Mouse (Mus musculus) MEL (cell line): ENCODE measurements around the gene Arntl. TPM values are rescaled to one million over a fixed set of nuclear protein-coding genes. Genes with fewer than 3 reads are reported as not detected.

ENCODE experiments used
- DNase-seq: peaks from one replicate; pipeline ENCODE4 v3.0.0; 2011; ENCODE audit warnings: low read depth, low spot score
- H3K27ac ChIP-seq: 2 replicates; pipeline ENCODE4 v1.5.1; 2012; ENCODE audit warnings: low read depth, mild to moderate bottlenecking, control low read depth, low read length, moderate library complexity; ENCODE audit not compliant: control insufficient read depth
- H3K27me3 ChIP-seq, 2 experiments: fragments of 150-350 bp in 1 of 2; sonication (generic) in 1 of 2; 2 replicates each; pipeline ENCODE4 v1.6.1; 2012; ENCODE audit warnings: low read length in 2 of 2, mild to moderate bottlenecking in 2 of 2, improper control_type of control experiment in 1 of 2, moderate library complexity in 1 of 2; ENCODE audit not compliant: insufficient read depth in 2 of 2, control insufficient read depth in 1 of 2
- H3K36me3 ChIP-seq, 2 experiments: 2 replicates each; pipeline ENCODE4 v1.6.1; 2012 to 2014; ENCODE audit warnings: low read length in 2 of 2, improper control_type of control experiment in 1 of 2, inconsistent platforms in 1 of 2, mild to moderate bottlenecking in 1 of 2; ENCODE audit not compliant: insufficient read depth in 2 of 2, control insufficient read depth in 1 of 2
- H3K4me1 ChIP-seq, 2 experiments: fragments of 150-350 bp in 1 of 2; sonication (generic) in 1 of 2; 2 replicates each; pipeline ENCODE4 v1.6.1; 2012; ENCODE audit warnings: low read length in 2 of 2, improper control_type of control experiment in 1 of 2, mild to moderate bottlenecking in 1 of 2; ENCODE audit not compliant: insufficient read depth in 2 of 2, control insufficient read depth in 1 of 2
- H3K4me3 ChIP-seq, 2 experiments: fragments of 150-350 bp in 1 of 2; sonication (generic) in 1 of 2; 2 replicates each; pipeline ENCODE4 v1.5.1; 2012; ENCODE audit warnings: low read depth in 2 of 2, low read length in 2 of 2, mild to moderate bottlenecking in 2 of 2, moderate library complexity in 2 of 2, control low read depth in 1 of 2, improper control_type of control experiment in 1 of 2; ENCODE audit not compliant: control insufficient read depth in 1 of 2, insufficient read depth in 1 of 2
- H3K79me2 ChIP-seq: 2 replicates; pipeline ENCODE4 v1.6.1; 2012; ENCODE audit warnings: mild to moderate bottlenecking, low read length, moderate library complexity; ENCODE audit not compliant: control insufficient read depth, poor library complexity, insufficient read depth
- H3K9ac ChIP-seq: 2 replicates; pipeline ENCODE4 v1.6.1; 2012; ENCODE audit warnings: low read depth, mild to moderate bottlenecking, control low read depth, low read length, moderate library complexity; ENCODE audit not compliant: control insufficient read depth, poor library complexity, severe bottlenecking
- H3K9me3 ChIP-seq: fragments of 150-350 bp; sonication (generic); replicated peaks from 2 replicates; pipeline ENCODE4 v1.6.1; 2012; ENCODE audit warnings: mild to moderate bottlenecking, low read length, improper control_type of control experiment, moderate library complexity; ENCODE audit not compliant: insufficient read depth
- BHLHE40 ChIP-seq: IDR thresholded peaks from 2 replicates; pipeline ENCODE4 v1.6.1; 2012; ENCODE audit warnings: low read depth, mild to moderate bottlenecking, inconsistent platforms, low read length, improper control_type of control experiment, borderline replicate concordance
- CHD1 ChIP-seq: IDR thresholded peaks from 2 replicates; pipeline ENCODE4 v1.6.1; 2012; ENCODE audit warnings: low read depth, mild to moderate bottlenecking, inconsistent platforms, low read length, improper control_type of control experiment
- E2F4 ChIP-seq: IDR thresholded peaks from 2 replicates; pipeline ENCODE4 v1.6.1; 2011; ENCODE audit warnings: low read depth, low read length, improper control_type of control experiment, borderline replicate concordance
- EP300 ChIP-seq, 2 experiments: IDR thresholded peaks; 2 replicates each; pipeline ENCODE4 v1.6.1; 2011; ENCODE audit warnings: improper control_type of control experiment in 2 of 2, low read length in 2 of 2, low read depth in 1 of 2, mild to moderate bottlenecking in 1 of 2
- ETS1 ChIP-seq: IDR thresholded peaks from 2 replicates; pipeline ENCODE4 v1.6.1; 2012; ENCODE audit warnings: low read depth, mild to moderate bottlenecking, inconsistent platforms, low read length, improper control_type of control experiment, moderate library complexity
- GABPA ChIP-seq: IDR thresholded peaks from 2 replicates; pipeline ENCODE4 v1.6.1; 2012; ENCODE audit warnings: low read depth, mild to moderate bottlenecking, inconsistent platforms, low read length, improper control_type of control experiment, moderate library complexity
- JUND ChIP-seq: IDR thresholded peaks from 2 replicates; pipeline ENCODE4 v1.6.1; 2011; ENCODE audit warnings: low read depth, mild to moderate bottlenecking, improper control_type of control experiment, low read length
- KAT2A ChIP-seq: conservative IDR thresholded peaks from 2 replicates; pipeline ENCODE4 v1.6.1; 2012; ENCODE audit warnings: low read depth, low read length, improper control_type of control experiment, inconsistent platforms
- MAFK ChIP-seq: IDR thresholded peaks from 2 replicates; pipeline ENCODE4 v1.6.1; 2011; ENCODE audit warnings: low read depth, mild to moderate bottlenecking, low read length, improper control_type of control experiment, borderline replicate concordance
- MAX ChIP-seq: IDR thresholded peaks from 2 replicates; pipeline ENCODE4 v1.6.1; 2011; ENCODE audit warnings: low read length, improper control_type of control experiment
- MAZ ChIP-seq: IDR thresholded peaks from 2 replicates; pipeline ENCODE4 v1.6.1; 2012; ENCODE audit warnings: low read depth, mild to moderate bottlenecking, inconsistent platforms, low read length, improper control_type of control experiment
- NELFE ChIP-seq: IDR thresholded peaks from 2 replicates; pipeline ENCODE4 v1.6.1; 2011; ENCODE audit warnings: low read depth, low read length, improper control_type of control experiment
- NRF1 ChIP-seq: IDR thresholded peaks from 2 replicates; pipeline ENCODE4 v1.6.1; 2014; ENCODE audit warnings: low read depth, mild to moderate bottlenecking, inconsistent platforms, low read length, improper control_type of control experiment, moderate library complexity; ENCODE audit not compliant: poor library complexity, insufficient read depth, severe bottlenecking
- POLR2AphosphoS5 ChIP-seq: IDR thresholded peaks from 2 replicates; pipeline ENCODE4 v1.6.1; 2012; ENCODE audit warnings: low read depth, borderline replicate concordance, mild to moderate bottlenecking, inconsistent platforms, low read length, moderate library complexity, mixed read lengths
- RAD21 ChIP-seq: IDR thresholded peaks from 2 replicates; pipeline ENCODE4 v1.6.1; 2011; ENCODE audit warnings: mild to moderate bottlenecking, low read depth, low read length, improper control_type of control experiment
- UBTF ChIP-seq: IDR thresholded peaks from 2 replicates; pipeline ENCODE4 v1.6.1; 2012; ENCODE audit warnings: low read depth, mild to moderate bottlenecking, inconsistent platforms, low read length, improper control_type of control experiment, moderate library complexity, borderline replicate concordance; ENCODE audit not compliant: insufficient read depth
- USF1 ChIP-seq: IDR thresholded peaks from 2 replicates; pipeline ENCODE4 v1.6.1; 2014; ENCODE audit warnings: low read depth, mild to moderate bottlenecking, inconsistent platforms, low read length, improper control_type of control experiment, moderate library complexity
- ZKSCAN1 ChIP-seq: IDR thresholded peaks from 2 replicates; pipeline ENCODE4 v1.6.1; 2012; ENCODE audit warnings: low read depth, mild to moderate bottlenecking, inconsistent platforms, low read length, improper control_type of control experiment, moderate library complexity
- ZMIZ1 ChIP-seq: IDR thresholded peaks from 2 replicates; pipeline ENCODE4 v1.6.1; 2012; ENCODE audit warnings: low read depth, mild to moderate bottlenecking, inconsistent platforms, low read length, improper control_type of control experiment, moderate library complexity
- polyA plus RNA-seq, 2 experiments: library from polyadenylated mRNA; stranded (reverse) in 1 of 2; unstranded in 1 of 2; fragments of >175 nt in 1 of 2; fragments of >200 nt in 1 of 2; gene quantifications; 2 replicates each; pipeline versions ENCODE4 v1.2.1 to v1.2.4; 2012; ENCODE audit warnings: low replicate concordance in 2 of 2, low read depth in 1 of 2; ENCODE audit not compliant: insufficient read length in 2 of 2, insufficient read depth in 1 of 2, missing spikeins in 1 of 2
- total RNA-seq: library from RNA; depleted of rRNA; stranded (reverse); fragments of 300-350 nt; gene quantifications from 2 replicates; pipeline ENCODE4 v1.2.3, GENCODE M21; 2012

The Arntl gene
- total and polyA plus RNA-seq, 3 experiments, result 2.0 to 4.5 TPM; not detected in 1

- TF ChIP-seq E2F4 (no peak), POLR2AphosphoS5 (no peak)
These were observed 11.1 kb upstream of the Arntl start (continued) for GRCm38 (mm10) chr7:113196171-113196570.

DNA sequence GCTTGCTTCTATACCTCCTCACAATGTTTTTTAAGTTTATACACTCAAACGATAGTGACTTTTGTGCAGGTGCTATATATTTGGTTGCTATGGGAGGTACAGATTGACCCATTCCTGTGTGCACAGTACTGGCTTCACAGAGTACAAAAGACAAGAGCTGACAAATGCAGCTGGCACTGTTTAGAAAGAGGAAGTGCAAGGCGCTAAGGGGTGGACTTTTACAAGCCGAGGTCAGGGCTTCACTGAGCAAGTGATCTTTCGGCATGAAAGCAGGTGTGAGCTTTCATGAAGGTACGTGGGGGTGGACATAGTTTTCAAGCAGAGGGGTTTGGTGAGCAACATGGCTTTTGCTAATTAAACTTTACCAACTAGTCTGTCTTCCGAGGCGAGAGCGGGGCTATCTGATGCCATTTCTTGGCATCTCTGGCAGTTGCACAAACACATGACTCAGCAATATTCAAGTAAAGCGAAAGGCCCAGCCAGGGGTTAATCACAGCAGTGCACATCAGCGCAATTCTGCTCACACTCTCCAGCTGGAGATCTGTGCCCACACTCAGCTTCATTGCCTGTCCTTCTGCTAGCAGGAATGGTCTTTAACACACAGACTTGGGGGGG, 10.0 kb upstream of the Arntl start:
- DNase-seq, result peak; percentile 69
- no peak overlapping the region for H3K27ac ChIP-seq
- H3K4me3 ChIP-seq, result peak overlapping the region; percentile 25 to 58
- no peaks in the 10 kb centered on the region for H3K36me3 ChIP-seq
- peaks cover 0 to 9% of the 10 kb centered on the region in 2 experiments; a peak in 1 of 4 replicates for H3K4me1 ChIP-seq
- H3K79me2 ChIP-seq, result no peaks in the 10 kb centered on the region
- H3K9me3 ChIP-seq, result no peaks in the 10 kb centered on the region
- TF ChIP-seq JUND, result no peak
- 0 out of 2 replicates have a peak, but pooled peaks have one; percentile 35 for TF ChIP-seq ETS1
- peak in 1 of 2 experiments; percentile 14; a peak in 2 of 4 replicates for TF ChIP-seq EP300 (IDR thresholded peaks at IDR 0.05; ENCODE audit: low read depth in 1 of 2, low read length in 2 of 2)
- no peak for TF ChIP-seq ZKSCAN1
- TF ChIP-seq GABPA, result peak; percentile 57; the same call in 1 of the 2 replicates
- peak; percentile 93 for TF ChIP-seq MAFK
- H3K9ac ChIP-seq, result no peak overlapping the region
- peaks cover 0 to 2% of the 10 kb centered on the region in 2 experiments; a peak in 1 of 4 replicates for H3K27me3 ChIP-seq

DNA sequence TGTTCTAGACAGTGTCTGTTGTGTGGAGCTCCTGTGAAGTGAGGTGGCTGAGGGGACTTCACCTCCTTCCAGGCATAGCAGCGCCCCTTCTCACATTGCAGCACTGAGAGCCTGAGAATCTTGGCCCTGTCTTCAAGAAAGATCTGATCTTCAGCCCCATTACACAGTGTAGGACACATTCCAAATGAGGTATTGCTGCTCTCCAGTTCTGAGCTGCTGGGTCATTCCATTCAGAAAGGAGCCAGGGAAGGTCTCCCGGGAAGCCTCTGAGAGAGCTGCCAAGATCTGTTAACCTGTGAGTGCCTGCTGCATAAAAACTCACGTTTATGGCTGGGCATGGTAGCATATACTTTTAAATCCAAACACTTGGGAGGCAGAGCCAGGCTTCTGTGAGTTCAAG, 5.7 kb upstream of the Arntl start:
- H3K79me2 ChIP-seq, result no peaks in the 10 kb centered on the region
- H3K27ac ChIP-seq, result no peak overlapping the region
- DNase-seq, result no peak
- H3K36me3 ChIP-seq, result no peaks in the 10 kb centered on the region
- no peak overlapping the region for H3K4me3 ChIP-seq
- no peak for TF ChIP-seq UBTF
- TF ChIP-seq ZKSCAN1, result no peak
- no peak for TF ChIP-seq USF1
- no peak for TF ChIP-seq BHLHE40
- TF ChIP-seq NRF1, result no peak
- TF ChIP-seq RAD21, result no peak
- TF ChIP-seq MAX, result no peak
- no peak for TF ChIP-seq ETS1
- no peak for TF ChIP-seq GABPA
- no peak for TF ChIP-seq KAT2A
- no peak for TF ChIP-seq NELFE
- no peak for TF ChIP-seq ZMIZ1
- no peak for TF ChIP-seq MAZ
- no peak for TF ChIP-seq CHD1
- TF ChIP-seq, all 39 proteins: peak for 0
- Histone ChIP-seq H3K4me1 (peaks cover 0 to 9% of the 10 kb centered on the region in 2 experiments; a peak in 1 of 4 replicates), H3K27me3 (peaks cover 0 to 7% of the 10 kb centered on the region in 2 experiments; a peak in 3 of 4 replicates), H3K9ac (no peak overlapping the region), H3K9me3 (no peaks in the 10 kb centered on the region)
